Mouse (Mus musculus) layer of hippocampus, adult 2 months (tissue): Measurements from ENCODE around the gene Dusp19. TPM values are rescaled to one million over a fixed set of nuclear protein-coding genes. Genes with fewer than 3 reads are reported as not detected.
A peak's percentile ranks its signal among the peaks of the same experiment; 100 is the strongest.

Source experiments
- DNase-seq, 2 experiments: peaks; one replicate each; pipeline ENCODE4 v3.0.0; 2022; ENCODE audit warnings: low spot score in 2 of 2
- H3K27ac ChIP-seq: fragments of 200-600 bp; 2 replicates; pipeline ENCODE4 v1.8.1; 2022
- H3K4me3 ChIP-seq: fragments of 200-600 bp; 2 replicates; pipeline ENCODE4 v1.8.1; 2022; ENCODE audit warnings: mild to moderate bottlenecking
- CTCF ChIP-seq: fragments of 200-600 bp; conservative IDR thresholded peaks from 2 replicates; pipeline ENCODE4 v1.8.1; 2022; ENCODE audit warnings: antibody characterized with exemption, mild to moderate bottlenecking, moderate library complexity
- long read RNA-seq, 2 experiments: library from polyadenylated mRNA; stranded (forward); transcript quantifications; one replicate each; pipeline ENCODE4 v2.0.0; 2021; ENCODE audit warnings: borderline mapping rate in 2 of 2
- total RNA-seq, 2 experiments: library from RNA; stranded (reverse); gene quantifications; 2 replicates each; pipeline ENCODE4 v1.2.3; 2021

The Dusp19 gene
- total RNA-seq: 10 to 100 TPM; 27.9 to 28.4 TPM
- long read RNA-seq, experiment 1, transcript Dusp19-201 (4 exons, 1,632 nt): major isoform, 8 of 11 reads
- long read RNA-seq, experiment 1, partial matches to known transcripts: 1 of 11 reads
- long read RNA-seq, experiment 1, other reads (novel, unspliced or antisense): 0 of 11 reads
- long read RNA-seq, experiment 2, transcript Dusp19-201 (4 exons, 1,632 nt): major isoform, 14 of 25 reads
- long read RNA-seq, experiment 2, partial matches to known transcripts: 2 of 25 reads
- long read RNA-seq, experiment 2, other reads (novel, unspliced or antisense): 7 of 25 reads

GRCm38 (mm10) chr2:80616854-80617737, at the start of gene Dusp19, which contains the start of gene Nup35:
Gene Dusp19 (plus strand): TSS chr2:80617045.
Gene Nup35 (plus strand): TSS chr2:80617236.
- H3K27ac ChIP-seq: peak within 1 kb of the TSS; percentile 94
- no peak for TF ChIP-seq CTCF
- peak within 1 kb of the TSS; percentile 65 for H3K4me3 ChIP-seq
- DNase-seq: peak; percentile 94 to 95

- Histone ChIP-seq H3K27ac (no peak overlapping the region), H3K4me3 (no peak overlapping the region)
- no peak for TF ChIP-seq CTCF
- no peak for DNase-seq
These were observed 49.4 kb upstream of the Dusp19 start for GRCm38 (mm10) chr2:80567411-80567810.

- 0 out of 2 replicates have a peak overlapping the region, but pooled peaks have one; percentile 11 for H3K27ac ChIP-seq
These were observed 46.2 kb upstream of the Dusp19 start for GRCm38 (mm10) chr2:80570656-80571055.

GRCm38 (mm10) chr2:80577286-80577685, 39.6 kb upstream of the Dusp19 start:
- H3K4me3 ChIP-seq: no peak overlapping the region
- TF ChIP-seq CTCF: no peak
- no peak for DNase-seq
- no peak overlapping the region for H3K27ac ChIP-seq

More at GRCm38 (mm10) chr2:80570656-80571055, 46.2 kb upstream of the Dusp19 start:
- no peak for DNase-seq
- no peak for TF ChIP-seq CTCF
- no peak overlapping the region for H3K4me3 ChIP-seq

GRCm38 (mm10) chr2:80579253-80579891, 37.5 kb upstream of the Dusp19 start:
- Histone ChIP-seq H3K27ac (peak overlapping the region; percentile 97), H3K4me3 (peak overlapping the region; percentile 82)
- TF ChIP-seq CTCF: no peak
- no peak for DNase-seq

GRCm38 (mm10) chr2:80580311-80580961, 36.4 kb upstream of the Dusp19 start:
- Histone ChIP-seq H3K27ac (peak overlapping the region; percentile 97), H3K4me3 (peak overlapping the region; percentile 82)
- DNase-seq: peak in 1 of 2 experiments; percentile 42
- no peak for TF ChIP-seq CTCF

GRCm38 (mm10) chr2:80581043-80581711, 35.7 kb upstream of the Dusp19 start, which contains the start of gene Nckap1:
Gene Nckap1 (minus strand): TSS chr2:80581380.
- DNase-seq: peak; percentile 83 to 89
- TF ChIP-seq CTCF: peak; percentile 86
- Histone ChIP-seq H3K4me3 (peak within 1 kb of the TSS; percentile 82), H3K27ac (peak within 1 kb of the TSS; percentile 97)

- DNase-seq: no peak
- no peak for TF ChIP-seq CTCF
- Histone ChIP-seq H3K4me3 (no peak overlapping the region), H3K27ac (peak overlapping the region; percentile 97; the same call in 1 of the 2 replicates)
These were observed 34.5 kb upstream of the Dusp19 start for GRCm38 (mm10) chr2:80582356-80582755.

GRCm38 (mm10) chr2:80594215-80594918, 22.5 kb upstream of the Dusp19 start:
- Histone ChIP-seq H3K4me3 (no peak overlapping the region), H3K27ac (peak overlapping the region; percentile 93)
- peak; percentile 61 to 71 for DNase-seq
- no peak for TF ChIP-seq CTCF

- peak in 1 of 2 experiments; percentile 48 for DNase-seq
- Histone ChIP-seq H3K27ac (peak overlapping the region; percentile 91), H3K4me3 (no peak overlapping the region)
- TF ChIP-seq CTCF: no peak; the same call in 1 of the 2 replicates
These were observed 19.9 kb upstream of the Dusp19 start for GRCm38 (mm10) chr2:80596960-80597359.

GRCm38 (mm10) chr2:80599850-80600249, 17.0 kb upstream of the Dusp19 start:
- Histone ChIP-seq H3K27ac (peak overlapping the region; percentile 91), H3K4me3 (no peak overlapping the region)
- DNase-seq: peak in 1 of 2 experiments; percentile 50
- no peak for TF ChIP-seq CTCF
